Mouse (Mus musculus) intestine, embryonic 14.5 days (tissue): Measurements from ENCODE around the gene Olfr270. TPM values are rescaled to one million over a fixed set of nuclear protein-coding genes. Genes with fewer than 3 reads are reported as not detected.

Experiments used
- ATAC-seq: fragments of 200-750 bp; cut with Nextera tagmentation; replicated peaks from 2 replicates; pipeline ENCODE4 v1.8.0; 2017; ENCODE audit warnings: low read depth, moderate number of reproducible peaks, moderate TSS enrichment, moderate library complexity; ENCODE audit not compliant: low FRiP score, low TSS enrichment
- DNase-seq: peaks from one replicate; pipeline ENCODE4 v3.0.0-alpha.2; 2018; ENCODE audit warnings: low spot score
- H3K27ac ChIP-seq: fragments of 300-500 bp; sonication (generic); 2 replicates; pipeline ENCODE4 v1.5.1; 2014; ENCODE audit warnings: low read depth, mild to moderate bottlenecking, control low read depth
- H3K27me3 ChIP-seq: fragments of 300-500 bp; sonication (generic); replicated peaks from 2 replicates; pipeline ENCODE4 v1.6.1; 2014; ENCODE audit warnings: low read length, control low read depth; ENCODE audit not compliant: control insufficient read depth, insufficient read depth
- H3K36me3 ChIP-seq: fragments of 300-500 bp; sonication (generic); 2 replicates; pipeline ENCODE4 v1.6.1; 2014; ENCODE audit warnings: low read length, control low read depth; ENCODE audit not compliant: control insufficient read depth, insufficient read depth
- H3K4me1 ChIP-seq: fragments of 300-500 bp; sonication (generic); replicated peaks from 2 replicates; pipeline ENCODE4 v1.6.1; 2014; ENCODE audit warnings: low read length, control low read depth, mixed read lengths; ENCODE audit not compliant: control insufficient read depth, insufficient read depth
- H3K4me2 ChIP-seq: fragments of 300-500 bp; sonication (generic); 2 replicates; pipeline ENCODE4 v1.6.1; 2014; ENCODE audit warnings: low read length
- H3K4me3 ChIP-seq: fragments of 300-500 bp; sonication (generic); 2 replicates; pipeline ENCODE4 v1.5.1; 2014; ENCODE audit warnings: low read depth, low read length, control low read depth, mixed read lengths
- H3K9ac ChIP-seq: fragments of 300-500 bp; sonication (generic); 2 replicates; pipeline ENCODE4 v1.6.1; 2014; ENCODE audit warnings: mild to moderate bottlenecking, low read length
- H3K9me3 ChIP-seq: fragments of 300-500 bp; sonication (generic); 2 replicates; pipeline ENCODE4 v1.6.1; 2016; ENCODE audit warnings: low read length, control low read depth; ENCODE audit not compliant: control insufficient read depth
- WGBS: fragments of 180-500 bp; shearing (Covaris S2); extraction: QIAGEN DNeasy Blood & Tissue Kit; methylation state at CpG from one replicate; pipeline ENCODE4 v1.1.7; 2014; 5-methylcytosine and 5-hydroxymethylcytosine counted together
- polyA plus RNA-seq: library from polyadenylated mRNA; unstranded; fragments of >200 nt; fragmentation: Nextera tagmentation; extraction: Ambion mirVana; gene quantifications from 2 replicates; pipeline ENCODE4 v1.2.1, GENCODE M21; 2014

Gene Olfr270
- polyA plus RNA-seq, 1 experiment from 2014 or later = not detected

- H3K27ac ChIP-seq = no peak overlapping the region
- no peak overlapping the region for H3K4me3 ChIP-seq
- DNase-seq = no peak
- no peaks in the 10 kb centered on the region for H3K36me3 ChIP-seq
- H3K9ac ChIP-seq = no peak overlapping the region
- no peak for ATAC-seq
- 80% methylated on average over 2 of the region's 2 CpGs for WGBS
- no peak overlapping the region for H3K4me2 ChIP-seq
- H3K9me3 ChIP-seq = no peaks in the 10 kb centered on the region
- H3K27me3 ChIP-seq = no peaks in the 10 kb centered on the region
- H3K4me1 ChIP-seq = no peaks in the 10 kb centered on the region
Observed at GRCm38 (mm10) chr4:52986266-52986665, 21.9 kb downstream of the Olfr270 start.

- H3K4me1 ChIP-seq = no peaks in the 10 kb centered on the region
- 31% methylated on average over 12 of the region's 12 CpGs for WGBS
- peak; percentile 50; the same call in 1 of the 2 replicates for ATAC-seq
- H3K4me2 ChIP-seq = peak within 1 kb of the TSS; percentile 50
- H3K36me3 ChIP-seq = no peaks in the 10 kb centered on the region
- H3K4me3 ChIP-seq = peak within 1 kb of the TSS; percentile 18; the same call in 1 of the 2 replicates
- H3K9ac ChIP-seq = no peak within 1 kb of the TSS
- DNase-seq = no peak
- no peaks in the 10 kb centered on the region for H3K27me3 ChIP-seq
- H3K9me3 ChIP-seq = no peaks in the 10 kb centered on the region
- H3K27ac ChIP-seq = no peak within 1 kb of the TSS
Observed at GRCm38 (mm10) chr4:52989248-52989647, 24.9 kb downstream of the Olfr270 start, which contains the start of gene Nipsnap3a. Nipsnap3a (plus strand) TSS chr4:52989272.

GRCm38 (mm10) chr4:52999449-52999848, 35.1 kb downstream of the Olfr270 start:
- no peak overlapping the region for H3K27ac ChIP-seq
- H3K4me3 ChIP-seq = no peak overlapping the region
- H3K4me1 ChIP-seq = no peaks in the 10 kb centered on the region
- ATAC-seq (no peak), DNase-seq (no peak)
- no peaks in the 10 kb centered on the region for H3K9me3 ChIP-seq
- H3K4me2 ChIP-seq = no peak overlapping the region
- no peak overlapping the region for H3K9ac ChIP-seq
- WGBS = 94% methylated on average over 6 of the region's 6 CpGs
- H3K36me3 ChIP-seq = no peaks in the 10 kb centered on the region
- no peaks in the 10 kb centered on the region for H3K27me3 ChIP-seq

GRCm38 (mm10) chr4:53000154-53000553, 35.8 kb downstream of the Olfr270 start:
- H3K9me3 ChIP-seq = no peaks in the 10 kb centered on the region
- no peaks in the 10 kb centered on the region for H3K36me3 ChIP-seq
- no peak overlapping the region for H3K27ac ChIP-seq
- 69% methylated on average over 8 of the region's 8 CpGs for WGBS
- no peak for ATAC-seq
- H3K9ac ChIP-seq = no peak overlapping the region
- no peak overlapping the region for H3K4me2 ChIP-seq
- no peaks in the 10 kb centered on the region for H3K4me1 ChIP-seq
- DNase-seq = no peak
- no peak overlapping the region for H3K4me3 ChIP-seq
- H3K27me3 ChIP-seq = no peaks in the 10 kb centered on the region

- Histone ChIP-seq H3K4me2 (no peak overlapping the region), H3K36me3 (0 out of 2 replicates have a peak, but pooled peaks cover 2% of the 10 kb centered on the region), H3K27ac (no peak overlapping the region), H3K9ac (no peak overlapping the region), H3K4me1 (no peaks in the 10 kb centered on the region), H3K4me3 (no peak overlapping the region), H3K9me3 (no peaks in the 10 kb centered on the region), H3K27me3 (no peaks in the 10 kb centered on the region)
- DNase-seq (no peak), ATAC-seq (no peak)
- 70% methylated on average over 4 of the region's 4 CpGs for WGBS
Observed at GRCm38 (mm10) chr4:53009183-53009582, 44.8 kb downstream of the Olfr270 start.

GRCm38 (mm10) chr4:53009871-53010270, 45.5 kb downstream of the Olfr270 start:
- DNase-seq (no peak), ATAC-seq (no peak)
- 85% methylated on average over 4 of the region's 4 CpGs for WGBS
- Histone ChIP-seq H3K4me2 (no peak overlapping the region), H3K27me3 (no peaks in the 10 kb centered on the region), H3K9me3 (no peaks in the 10 kb centered on the region), H3K9ac (no peak overlapping the region), H3K4me1 (no peaks in the 10 kb centered on the region), H3K4me3 (no peak overlapping the region), H3K36me3 (peaks cover 8% of the 10 kb centered on the region; the same call in 1 of the 2 replicates), H3K27ac (no peak overlapping the region)

GRCm38 (mm10) chr4:53011732-53012361, 47.5 kb downstream of the Olfr270 start, which contains the start of gene Nipsnap3b:
Nipsnap3b (plus strand) TSS chr4:53011880.
- DNase-seq = peak; percentile 99
- H3K4me2 ChIP-seq = peak within 1 kb of the TSS; percentile 68
- peaks cover 23% of the 10 kb centered on the region for H3K36me3 ChIP-seq
- H3K27me3 ChIP-seq = no peaks in the 10 kb centered on the region
- peak within 1 kb of the TSS; percentile 68 for H3K9ac ChIP-seq
- H3K27ac ChIP-seq = peak within 1 kb of the TSS; percentile 66
- under 1% methylated on average over 63 of the region's 63 CpGs for WGBS
- peak within 1 kb of the TSS; percentile 71 for H3K4me3 ChIP-seq
- ATAC-seq = peak; percentile 96
- peaks cover 7% of the 10 kb centered on the region for H3K9me3 ChIP-seq
- no peaks in the 10 kb centered on the region for H3K4me1 ChIP-seq

GRCm38 (mm10) chr4:53014421-53014820, 50.1 kb downstream of the Olfr270 start:
- Histone ChIP-seq H3K4me3 (no peak overlapping the region), H3K27me3 (no peaks in the 10 kb centered on the region), H3K4me1 (no peaks in the 10 kb centered on the region), H3K9me3 (peaks cover 12% of the 10 kb centered on the region), H3K36me3 (peaks cover 43% of the 10 kb centered on the region), H3K9ac (no peak overlapping the region), H3K4me2 (no peak overlapping the region), H3K27ac (no peak overlapping the region)
- DNase-seq = no peak
- ATAC-seq = no peak
- 93% methylated on average over 7 of the region's 7 CpGs for WGBS

- Histone ChIP-seq H3K36me3 (peaks cover 49% of the 10 kb centered on the region), H3K4me2 (no peak overlapping the region), H3K4me3 (no peak overlapping the region), H3K27ac (no peak overlapping the region), H3K9ac (no peak overlapping the region), H3K27me3 (no peaks in the 10 kb centered on the region), H3K4me1 (no peaks in the 10 kb centered on the region), H3K9me3 (peaks cover 12% of the 10 kb centered on the region)
- DNase-seq (no peak), ATAC-seq (no peak)
- WGBS = 92% methylated on average over 3 of the region's 3 CpGs
Observed at GRCm38 (mm10) chr4:53015024-53015423, 50.7 kb downstream of the Olfr270 start.
